Mouse (Mus musculus): Measurements from ENCODE around the gene Tbc1d32.

Tbc1d32 gene

DNA sequence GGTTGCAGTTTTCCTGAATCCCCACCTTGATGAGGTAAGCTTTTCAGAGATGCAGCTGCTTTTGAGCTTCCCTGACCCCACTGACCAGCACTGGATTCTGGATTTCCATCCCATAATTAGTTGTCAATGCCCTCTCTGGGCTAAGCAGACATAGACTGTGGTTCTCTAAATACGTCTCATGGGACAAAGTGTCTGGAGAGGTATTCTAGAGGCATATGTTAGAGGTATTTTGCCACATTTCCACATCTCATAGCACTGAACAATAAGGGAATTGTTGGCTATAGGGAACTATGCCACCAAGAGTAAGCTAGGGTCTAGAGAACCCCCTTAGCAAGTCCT, 121.5 kb downstream of the Tbc1d32 start:
- no peak for DNase-seq (ENCODE audit: low spot score)

DNA sequence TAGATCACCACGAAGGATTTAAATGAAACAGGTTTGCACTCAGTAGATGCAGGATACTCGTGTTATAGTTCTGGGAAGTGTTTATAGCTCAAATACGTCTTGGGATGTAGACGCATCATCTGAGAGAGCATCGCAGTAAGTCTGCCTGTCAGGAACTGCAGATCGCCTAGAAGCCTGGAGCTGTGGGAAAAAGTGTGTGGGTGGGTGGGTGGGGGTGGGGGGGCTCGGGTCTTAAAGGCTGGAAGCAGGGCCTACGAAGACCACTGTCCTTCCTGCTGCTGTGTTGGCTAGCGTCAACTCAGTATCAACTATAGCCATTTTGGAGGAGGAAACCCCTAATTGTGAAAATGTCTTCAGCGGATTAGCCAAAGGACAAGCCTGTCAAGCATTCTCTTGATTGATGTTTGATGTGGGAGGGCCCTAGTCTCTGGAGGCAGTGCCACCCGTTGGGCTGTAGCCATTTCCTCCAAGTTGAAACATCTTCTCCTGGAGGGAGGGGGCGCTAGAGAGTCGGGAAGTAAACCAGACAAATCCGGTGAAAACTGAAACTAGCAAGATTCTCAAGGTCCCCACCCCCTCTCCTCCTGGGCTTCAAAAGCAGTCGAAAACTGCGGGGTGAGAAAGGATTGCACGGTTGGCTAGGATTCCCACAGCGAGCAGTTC, 122.0 kb downstream of the Tbc1d32 start, which contains the start of gene Msl3l2:
Msl3l2 (plus strand) TSS at position 585 of the 663 bp plus-strand sequence.
- peak; percentile 72 for DNase-seq (ENCODE audit: low spot score)

- DNase-seq (ENCODE audit: low spot score), result no peak
Observed at GRCm38 (mm10) chr10:56099641-56100310, 128.7 kb downstream of the Tbc1d32 start.

GRCm38 (mm10) chr10:56099126-56099525, 129.4 kb downstream of the Tbc1d32 start:
- DNase-seq (ENCODE audit: low spot score), result no peak

DNA sequence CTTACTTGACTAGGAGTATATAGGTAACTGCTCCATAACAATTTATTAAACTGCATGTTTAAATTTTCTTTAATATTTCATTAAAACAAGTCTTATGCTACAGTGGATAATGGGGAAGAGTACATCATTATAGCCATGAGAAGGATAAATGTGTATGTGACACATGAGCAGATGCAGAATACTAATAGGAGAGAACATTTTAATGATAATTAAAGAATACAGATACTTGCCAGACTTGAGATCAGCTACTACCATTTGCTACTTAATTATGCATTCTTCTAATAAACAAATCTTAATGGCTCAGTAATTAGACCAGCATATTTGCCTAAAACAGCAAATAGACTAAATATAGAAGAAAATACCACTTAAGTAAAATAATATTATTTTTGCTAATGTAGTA, 131.7 kb downstream of the Tbc1d32 start:
- DNase-seq (ENCODE audit: low spot score), result no peak

DNA sequence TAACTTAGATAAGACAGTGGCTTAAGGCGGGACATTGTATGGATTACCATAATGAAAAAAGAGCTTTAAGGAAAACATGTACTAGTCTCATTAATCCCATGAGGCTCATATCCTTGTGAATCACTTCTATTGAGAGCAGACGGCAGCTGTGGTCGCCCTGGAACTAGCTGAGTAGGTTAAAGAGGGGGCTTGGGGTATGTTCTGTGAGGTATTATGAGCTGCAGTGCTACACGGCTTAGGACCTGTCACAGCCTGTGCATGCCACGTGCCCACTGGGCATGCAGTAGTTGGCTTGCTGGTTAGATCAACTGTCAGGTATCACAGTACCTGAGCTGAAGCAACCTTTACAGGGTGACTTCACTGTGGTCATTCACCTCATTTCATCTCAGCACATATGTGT, 133.9 kb downstream of the Tbc1d32 start:
- no peak for DNase-seq (ENCODE audit: low spot score)

GRCm38 (mm10) chr10:56089714-56090113, 138.8 kb downstream of the Tbc1d32 start:
- no peak for DNase-seq (ENCODE audit: low spot score)

DNA sequence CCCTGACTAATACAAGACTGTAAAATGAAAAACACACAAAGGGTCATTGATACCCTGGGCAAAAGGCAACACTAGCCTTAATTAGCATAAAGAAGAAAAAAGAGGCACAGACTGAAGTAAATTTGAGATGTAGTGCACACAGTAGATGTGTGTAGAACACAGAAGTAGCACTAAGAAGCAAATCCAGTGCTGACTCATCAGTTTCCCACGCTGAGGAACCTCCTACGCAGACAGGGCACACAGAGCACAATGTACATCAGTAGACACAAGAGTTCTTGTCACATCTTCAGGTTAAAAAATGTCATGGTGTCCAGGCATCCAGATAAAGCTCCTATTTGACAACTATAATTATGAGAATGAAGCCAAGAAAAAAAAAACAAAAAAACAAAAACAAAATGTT, 165.7 kb downstream of the Tbc1d32 start:
- no peak for DNase-seq (ENCODE audit: low spot score)

DNA sequence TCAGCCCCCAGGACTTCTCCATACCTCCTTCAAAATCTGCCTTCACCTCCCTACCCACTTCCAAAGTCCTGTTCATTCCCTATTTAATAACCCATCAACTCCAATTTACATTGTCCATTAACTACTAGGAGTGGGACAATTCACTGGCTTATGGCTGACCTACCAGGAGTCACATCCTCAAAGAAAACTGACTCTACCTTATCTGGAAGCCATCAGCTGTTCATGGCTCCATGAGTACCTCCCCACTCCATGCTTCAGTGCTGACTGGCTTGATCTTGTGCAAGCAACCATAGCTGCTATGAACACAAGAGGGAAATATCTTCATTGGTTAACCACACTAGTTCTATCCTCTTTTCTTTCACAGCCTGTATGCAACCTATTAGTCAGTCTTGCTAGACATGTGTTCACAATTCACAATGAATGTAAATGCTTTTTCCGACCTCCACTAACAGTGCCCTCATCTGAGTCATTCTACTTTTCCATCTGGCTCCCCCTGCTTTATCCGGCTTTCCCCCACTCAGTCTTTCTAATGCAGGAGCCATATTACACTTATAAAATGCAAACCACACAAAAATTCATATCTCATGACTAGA, 167.2 kb downstream of the Tbc1d32 start:
- no peak for DNase-seq (ENCODE audit: low spot score)

DNA sequence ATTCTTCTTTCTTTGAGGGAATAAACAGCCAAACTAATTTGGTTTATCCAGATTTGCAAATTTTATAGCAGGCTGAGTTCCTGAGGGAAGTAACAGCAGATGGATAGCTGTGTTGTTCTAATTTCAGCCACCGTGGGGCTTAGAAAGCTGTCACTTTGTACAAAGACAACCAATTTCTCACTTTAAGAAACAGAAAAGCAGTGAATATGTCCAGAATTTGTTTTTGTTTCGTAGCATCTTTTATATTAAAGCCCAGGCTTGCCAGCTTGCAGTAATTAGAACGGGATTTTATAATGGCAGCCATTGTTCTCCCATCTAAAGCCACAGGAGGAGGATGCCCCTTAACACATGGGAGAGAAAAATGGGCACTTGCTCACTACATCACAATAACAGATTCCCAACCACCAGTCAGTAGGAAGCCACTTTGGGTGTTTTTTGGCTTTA, 169.5 kb downstream of the Tbc1d32 start:
- no peak for DNase-seq (ENCODE audit: low spot score)

DNA sequence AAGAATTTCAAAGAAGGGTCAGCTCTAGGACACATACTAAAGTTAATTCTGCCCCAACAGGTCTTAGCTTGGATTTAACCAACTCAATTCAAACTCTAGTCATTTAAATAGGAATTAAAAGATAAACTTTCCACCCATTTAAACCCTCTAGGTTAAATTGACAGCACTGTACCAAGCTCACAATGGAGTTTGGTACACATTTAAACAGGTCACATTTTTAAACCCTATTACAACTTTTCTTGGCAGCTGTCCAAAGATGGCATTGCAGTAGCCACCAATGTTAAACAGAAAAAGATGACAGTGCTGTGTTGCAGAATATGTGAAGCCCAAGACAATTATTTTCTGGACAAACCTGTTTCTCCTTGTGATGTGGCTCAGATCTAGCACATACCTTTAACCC, 203.1 kb downstream of the Tbc1d32 start:
- DNase-seq (ENCODE audit: low spot score), result no peak

GRCm38 (mm10) chr10:56024579-56024978, 203.9 kb downstream of the Tbc1d32 start:
- no peak for DNase-seq (ENCODE audit: low spot score)

DNA sequence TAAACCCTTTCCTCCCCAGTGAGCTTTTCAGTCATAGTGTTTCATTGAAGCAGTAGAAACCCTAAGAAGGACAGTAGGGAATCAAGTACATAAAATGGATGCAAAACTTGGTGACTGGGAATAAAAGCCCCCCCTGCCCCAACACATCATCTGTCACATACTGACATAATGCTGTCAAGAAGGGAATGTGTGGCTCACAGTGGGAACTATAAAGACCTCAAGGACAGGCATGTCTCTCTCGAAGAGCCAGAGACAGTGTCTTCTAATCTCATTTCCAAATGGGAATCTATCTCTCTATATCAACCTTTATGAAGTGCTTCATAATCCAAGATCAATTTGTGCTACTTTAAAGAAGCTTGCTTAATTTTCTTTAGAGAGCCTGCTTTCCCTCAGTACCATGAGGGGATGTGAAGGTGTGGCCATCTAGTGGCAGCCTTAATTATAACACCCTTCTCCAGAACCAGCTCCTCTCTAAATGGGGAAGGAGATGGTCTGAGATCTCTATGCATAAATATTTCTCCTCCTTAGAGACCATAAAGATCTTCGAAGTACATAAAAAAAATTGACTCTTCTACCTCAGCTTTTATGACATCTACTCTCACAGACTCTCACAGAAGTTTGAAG, 248.5 kb downstream of the Tbc1d32 start:
- DNase-seq (ENCODE audit: low spot score), result peak; percentile 80

DNA sequence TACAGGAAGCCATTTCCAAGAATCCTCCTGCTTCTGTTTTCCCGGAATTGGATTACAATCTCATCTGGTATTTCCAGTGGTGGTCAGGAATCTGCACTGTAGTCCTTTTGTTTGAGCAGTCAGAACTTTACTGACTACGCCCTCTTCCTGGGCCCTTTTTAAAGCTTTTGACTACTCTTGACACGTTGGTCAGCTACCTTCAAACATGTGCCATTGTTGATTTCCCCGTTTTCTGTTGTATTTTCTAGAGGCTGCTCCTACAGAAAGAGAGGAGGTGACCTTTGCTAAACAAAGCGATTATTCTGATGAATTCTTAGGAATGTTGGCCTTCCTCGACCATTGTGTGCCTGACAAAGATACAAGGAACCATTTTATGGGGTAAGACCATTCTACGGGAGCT, 250.5 kb downstream of the Tbc1d32 start:
- DNase-seq (ENCODE audit: low spot score), result no peak
